Mouse (Mus musculus): Measurements from ENCODE around the gene Nhsl1. TPM values are rescaled to one million over a fixed set of nuclear protein-coding genes. Genes with fewer than 3 reads are reported as not detected.

Gene Nhsl1
- total and polyA plus RNA-seq, 3 experiments, result 0.22 TPM; not detected in 2

DNA sequence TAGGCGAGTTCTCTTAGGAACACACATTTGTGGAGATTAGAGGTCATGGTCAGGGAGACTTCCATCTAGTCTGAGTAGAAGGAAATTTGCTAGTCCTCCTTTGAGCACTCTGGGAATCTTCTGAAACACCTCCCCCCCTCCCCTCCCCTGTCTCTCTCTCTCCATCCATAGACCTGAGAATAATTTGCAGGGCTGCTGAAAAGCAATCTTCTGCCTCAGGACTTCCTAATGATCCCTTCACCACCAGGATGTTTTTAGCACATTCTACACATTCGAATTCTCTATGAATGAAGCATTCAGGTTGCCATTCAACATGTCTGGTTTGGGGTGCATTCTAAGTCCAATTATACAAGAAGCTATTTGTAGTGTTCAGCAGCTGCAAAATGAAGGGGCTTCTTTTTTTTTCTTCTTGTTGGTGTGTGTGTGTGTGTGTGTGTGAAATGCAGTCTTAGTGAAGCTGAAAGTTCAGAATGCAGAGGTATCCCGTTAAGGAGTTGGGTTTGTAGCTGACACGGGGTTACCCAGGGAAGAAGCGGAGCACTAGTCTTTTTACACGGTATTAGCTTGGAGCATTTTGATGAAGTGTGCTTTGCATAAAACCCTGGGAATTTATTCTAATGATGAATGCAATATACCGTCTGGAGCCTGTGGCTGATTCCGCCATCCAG lies 139.2 kb downstream of the Nhsl1 start:
- Histone ChIP-seq H3K27me3 (ENCODE audit: insufficient read depth, low read length) (no peaks in the 10 kb centered on the region), H3K9me3 (replicated peaks) (no peaks in the 10 kb centered on the region), H3K4me3 (ENCODE audit: low read depth, low read length) (no peak overlapping the region), H3K36me3 (replicated peaks) (no peaks in the 10 kb centered on the region), H3K4me1 (ENCODE audit: insufficient read depth, low read depth, low read length) (no peaks in the 10 kb centered on the region)
- ATAC-seq (ENCODE audit: extremely low read depth, insufficient number of reproducible peaks, low FRiP score, poor library complexity, severe bottlenecking), result no peak
- TF ChIP-seq TAL1 (conservative IDR thresholded peaks at IDR 0.05; ENCODE audit: low read depth, low read length) (no peak), GATA2 (IDR thresholded peaks at IDR 0.05; ENCODE audit: borderline replicate concordance, low read depth, low read length) (no peak)
- no peak for DNase-seq (ENCODE audit: low spot score)

DNA sequence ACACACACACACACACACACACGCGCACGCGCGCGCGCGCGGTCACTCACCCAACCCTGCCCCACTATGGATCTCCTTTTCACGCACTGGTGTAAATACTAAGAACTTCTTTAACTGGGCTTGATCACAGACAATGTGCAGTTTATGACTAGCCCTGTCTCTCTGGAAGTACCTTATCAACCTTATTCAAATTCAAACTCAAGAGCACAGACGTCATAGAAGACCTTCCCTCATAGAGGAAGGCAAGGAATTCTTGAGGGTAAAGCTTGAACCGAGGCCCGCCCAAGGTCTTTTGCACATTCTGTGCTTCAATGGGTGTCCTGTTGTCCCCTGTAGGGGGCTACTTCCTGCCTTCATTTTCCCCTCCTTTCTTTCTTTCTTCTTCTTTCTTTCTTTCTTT lies 142.6 kb downstream of the Nhsl1 start:
- Histone ChIP-seq H3K9me3 (replicated peaks) (no peaks in the 10 kb centered on the region), H3K27me3 (ENCODE audit: insufficient read depth, low read length) (no peaks in the 10 kb centered on the region), H3K36me3 (replicated peaks) (no peaks in the 10 kb centered on the region), H3K4me1 (ENCODE audit: insufficient read depth, low read depth, low read length) (no peaks in the 10 kb centered on the region), H3K4me3 (ENCODE audit: low read depth, low read length) (no peak overlapping the region)
- no peak for ATAC-seq (ENCODE audit: extremely low read depth, insufficient number of reproducible peaks, low FRiP score, poor library complexity, severe bottlenecking)
- no peak for DNase-seq (ENCODE audit: low spot score)
- TF ChIP-seq POLR2AphosphoS5 (IDR thresholded peaks at IDR 0.05; ENCODE audit: insufficient replicate concordance, low read depth, low read length) (no peak), GATA2 (IDR thresholded peaks at IDR 0.05; ENCODE audit: borderline replicate concordance, low read depth, low read length) (no peak), TAL1 (conservative IDR thresholded peaks at IDR 0.05; ENCODE audit: low read depth, low read length) (no peak), GATA1 (IDR thresholded peaks at IDR 0.05; ENCODE audit: borderline replicate concordance, low read length) (no peak), CTCF (IDR thresholded peaks at IDR 0.05; ENCODE audit: low read depth, low read length) (no peak)

DNA sequence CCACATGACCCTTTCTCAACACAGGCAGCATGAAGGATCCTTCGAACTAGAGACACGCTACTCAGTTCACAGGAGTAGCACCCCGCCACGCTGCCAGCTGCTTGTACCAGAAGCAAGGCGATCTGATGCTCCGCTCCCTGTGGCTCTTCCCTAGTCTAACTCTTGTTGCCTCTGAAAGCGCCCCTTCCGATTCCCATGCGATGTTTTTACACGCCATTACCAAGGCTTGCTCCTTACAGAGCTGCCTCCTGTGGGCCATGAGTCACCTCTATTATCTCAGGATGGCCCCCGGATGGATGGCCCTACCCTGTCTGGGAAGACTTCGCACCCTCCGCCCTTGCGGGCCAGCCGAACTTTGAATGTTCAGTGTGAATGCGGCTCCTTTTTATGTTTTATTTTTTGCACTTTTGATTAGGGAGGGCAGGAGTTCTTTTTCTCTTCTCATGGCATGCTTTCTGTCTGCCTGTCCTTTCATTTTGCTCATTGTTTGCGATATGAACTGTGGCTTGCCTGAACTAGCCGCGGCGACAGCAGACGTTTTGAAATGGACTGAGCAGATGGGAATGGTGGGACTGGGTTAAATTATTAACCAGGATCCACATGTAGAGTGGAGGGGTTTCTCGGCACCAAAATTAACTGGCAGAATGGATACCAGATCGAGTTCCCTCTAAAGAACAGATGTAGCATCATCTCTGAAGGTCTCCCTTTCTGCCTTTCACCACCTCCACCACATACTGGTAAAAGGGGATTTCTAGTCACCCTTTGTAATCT lies 144.5 kb downstream of the Nhsl1 start:
- Histone ChIP-seq H3K4me3 (ENCODE audit: low read depth, low read length) (no peak overlapping the region), H3K4me1 (ENCODE audit: insufficient read depth, low read depth, low read length) (no peaks in the 10 kb centered on the region), H3K27me3 (ENCODE audit: insufficient read depth, low read length) (0 out of 2 replicates have a peak, but pooled peaks cover 3% of the 10 kb centered on the region), H3K36me3 (replicated peaks) (no peaks in the 10 kb centered on the region), H3K9me3 (replicated peaks) (no peaks in the 10 kb centered on the region)
- no peak for TF ChIP-seq GATA1 (IDR thresholded peaks at IDR 0.05; ENCODE audit: borderline replicate concordance, low read length)
- DNase-seq (ENCODE audit: low spot score) (no peak), ATAC-seq (ENCODE audit: extremely low read depth, insufficient number of reproducible peaks, low FRiP score, poor library complexity, severe bottlenecking) (no peak)

DNA sequence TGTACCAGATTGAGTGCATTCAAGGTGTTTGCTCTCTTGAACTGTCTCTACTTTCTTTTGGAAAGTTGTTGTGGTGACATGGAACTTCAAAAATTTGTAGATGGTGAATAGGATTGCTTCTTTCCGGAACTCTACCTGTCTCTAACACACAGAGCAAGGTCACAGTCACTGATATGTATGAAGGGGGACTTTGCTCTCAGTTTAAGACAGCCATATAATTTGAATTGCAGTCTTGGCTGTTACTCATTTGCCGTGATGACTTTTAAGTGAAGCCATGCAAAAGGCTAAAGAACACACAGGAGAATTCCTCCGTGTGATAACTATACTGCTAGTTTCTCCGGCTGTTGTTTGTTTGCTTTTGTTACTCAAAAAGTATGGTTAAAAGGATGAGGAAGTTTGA lies 149.6 kb downstream of the Nhsl1 start:
- no peak overlapping the region for H3K4me3 ChIP-seq (ENCODE audit: low read depth, low read length)
- DNase-seq (ENCODE audit: low spot score) (no peak), ATAC-seq (ENCODE audit: extremely low read depth, insufficient number of reproducible peaks, low FRiP score, poor library complexity, severe bottlenecking) (no peak)
- 0 out of 2 replicates have a peak, but pooled peaks cover 3% of the 10 kb centered on the region for H3K27me3 ChIP-seq (ENCODE audit: insufficient read depth, low read length)
- TF ChIP-seq CTCF (IDR thresholded peaks at IDR 0.05; ENCODE audit: low read depth, low read length) (no peak), GATA1 (IDR thresholded peaks at IDR 0.05; ENCODE audit: borderline replicate concordance, low read length) (no peak), GATA2 (IDR thresholded peaks at IDR 0.05; ENCODE audit: borderline replicate concordance, low read depth, low read length) (no peak), POLR2AphosphoS5 (IDR thresholded peaks at IDR 0.05; ENCODE audit: insufficient replicate concordance, low read depth, low read length) (no peak), TAL1 (conservative IDR thresholded peaks at IDR 0.05; ENCODE audit: low read depth, low read length) (no peak)
- H3K4me1 ChIP-seq (ENCODE audit: insufficient read depth, low read depth, low read length), result no peaks in the 10 kb centered on the region
- H3K9me3 ChIP-seq (replicated peaks), result no peaks in the 10 kb centered on the region
- no peaks in the 10 kb centered on the region for H3K36me3 ChIP-seq (replicated peaks)

DNA sequence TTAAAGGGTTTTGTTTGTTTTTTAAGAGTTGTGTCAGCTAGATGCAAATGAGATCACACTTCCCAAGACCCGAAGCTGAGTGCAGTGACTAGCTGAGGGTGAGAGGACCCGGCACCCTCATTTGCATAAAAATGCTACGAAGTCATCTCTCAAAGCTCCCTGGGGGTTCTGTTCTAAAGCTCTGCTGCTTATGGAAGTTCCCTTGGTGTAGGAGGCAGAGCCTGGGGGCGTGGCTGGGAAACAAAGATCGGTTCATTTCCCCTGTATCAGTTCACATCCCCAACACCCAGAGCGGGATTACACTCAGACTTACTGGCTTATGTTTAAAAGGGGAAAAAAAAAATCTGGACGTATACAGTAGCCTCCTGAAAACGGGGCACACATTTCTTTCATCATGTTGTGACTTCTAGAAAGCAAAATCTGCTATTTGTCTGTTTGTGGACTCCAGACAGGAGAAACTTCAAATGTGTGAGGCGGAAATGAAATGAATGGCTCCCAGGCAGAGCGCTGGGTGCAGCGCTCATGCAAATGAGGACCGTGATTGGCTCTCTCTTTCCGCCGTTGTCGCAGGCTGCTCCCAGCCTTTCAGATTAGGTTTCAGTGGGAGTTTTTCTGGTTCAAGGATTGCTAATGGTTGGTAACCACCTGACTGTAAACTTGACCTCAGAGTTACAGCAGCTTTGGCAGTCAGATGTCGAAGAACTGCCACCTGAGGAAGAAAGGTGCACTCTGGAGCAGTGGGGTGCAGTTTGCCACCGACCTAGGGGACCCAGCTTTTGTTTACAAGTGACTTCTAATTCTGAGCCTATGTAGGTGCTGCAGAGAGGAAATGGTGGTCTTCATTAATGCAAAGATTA lies 150.7 kb downstream of the Nhsl1 start:
- Histone ChIP-seq H3K4me1 (ENCODE audit: insufficient read depth, low read depth, low read length) (no peaks in the 10 kb centered on the region), H3K9me3 (replicated peaks) (no peaks in the 10 kb centered on the region), H3K4me3 (ENCODE audit: low read depth, low read length) (no peak overlapping the region), H3K36me3 (replicated peaks) (no peaks in the 10 kb centered on the region), H3K27me3 (ENCODE audit: insufficient read depth, low read length) (0 out of 2 replicates have a peak, but pooled peaks cover 3% of the 10 kb centered on the region)
- TF ChIP-seq GATA2 (IDR thresholded peaks at IDR 0.05; ENCODE audit: borderline replicate concordance, low read depth, low read length) (no peak), POLR2AphosphoS5 (IDR thresholded peaks at IDR 0.05; ENCODE audit: insufficient replicate concordance, low read depth, low read length) (no peak), TAL1 (conservative IDR thresholded peaks at IDR 0.05; ENCODE audit: low read depth, low read length) (no peak), CTCF (IDR thresholded peaks at IDR 0.05; ENCODE audit: low read depth, low read length) (no peak), GATA1 (IDR thresholded peaks at IDR 0.05; ENCODE audit: borderline replicate concordance, low read length) (no peak)
- DNase-seq (ENCODE audit: low spot score) (no peak), ATAC-seq (ENCODE audit: extremely low read depth, insufficient number of reproducible peaks, low FRiP score, poor library complexity, severe bottlenecking) (no peak)

DNA sequence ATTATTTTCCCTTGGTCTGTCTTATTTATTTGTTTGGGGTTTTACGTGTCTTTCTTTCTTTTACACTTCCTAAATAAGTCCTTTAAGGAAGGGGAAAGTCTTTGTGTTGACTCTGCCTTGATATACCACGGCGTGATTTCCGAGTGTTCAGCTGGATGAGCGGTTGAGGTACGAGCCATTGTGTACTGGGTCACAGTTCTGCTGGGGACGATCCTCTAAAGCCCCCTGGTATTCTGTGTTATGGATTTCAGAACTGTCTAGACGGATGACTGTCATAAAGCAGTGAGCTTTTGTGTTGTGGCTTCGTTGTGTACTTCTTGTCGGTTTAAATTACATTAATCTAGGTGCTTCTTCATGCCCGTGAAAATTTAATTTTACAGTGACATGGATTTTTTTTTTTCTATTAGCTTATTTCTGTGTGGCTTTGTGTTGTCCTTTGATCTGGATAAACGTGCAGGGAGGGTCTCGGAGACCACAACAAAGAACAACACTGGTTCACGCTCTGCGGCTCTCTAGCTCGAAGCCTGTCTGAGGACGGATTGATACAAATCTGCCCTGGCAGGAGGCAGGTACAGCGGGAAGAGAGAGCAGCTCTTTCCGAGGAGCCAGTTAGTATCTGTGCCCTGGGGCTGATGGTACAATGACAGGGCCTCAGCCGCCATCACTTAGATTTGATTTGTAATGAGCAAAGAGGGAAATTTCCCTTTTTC lies 151.7 kb downstream of the Nhsl1 start:
- Histone ChIP-seq H3K27me3 (ENCODE audit: insufficient read depth, low read length) (0 out of 2 replicates have a peak, but pooled peaks cover 3% of the 10 kb centered on the region), H3K4me1 (ENCODE audit: insufficient read depth, low read depth, low read length) (no peaks in the 10 kb centered on the region), H3K4me3 (ENCODE audit: low read depth, low read length) (no peak overlapping the region), H3K9me3 (replicated peaks) (no peaks in the 10 kb centered on the region), H3K36me3 (replicated peaks) (no peaks in the 10 kb centered on the region)
- DNase-seq (ENCODE audit: low spot score) (no peak), ATAC-seq (ENCODE audit: extremely low read depth, insufficient number of reproducible peaks, low FRiP score, poor library complexity, severe bottlenecking) (no peak)
- TF ChIP-seq GATA2 (IDR thresholded peaks at IDR 0.05; ENCODE audit: borderline replicate concordance, low read depth, low read length) (no peak), POLR2AphosphoS5 (IDR thresholded peaks at IDR 0.05; ENCODE audit: insufficient replicate concordance, low read depth, low read length) (no peak), TAL1 (conservative IDR thresholded peaks at IDR 0.05; ENCODE audit: low read depth, low read length) (no peak), GATA1 (IDR thresholded peaks at IDR 0.05; ENCODE audit: borderline replicate concordance, low read length) (no peak), CTCF (IDR thresholded peaks at IDR 0.05; ENCODE audit: low read depth, low read length) (no peak)
